Mouse (Mus musculus): ENCODE data around the gene Rad54l2.

Gene Rad54l2

DNA sequence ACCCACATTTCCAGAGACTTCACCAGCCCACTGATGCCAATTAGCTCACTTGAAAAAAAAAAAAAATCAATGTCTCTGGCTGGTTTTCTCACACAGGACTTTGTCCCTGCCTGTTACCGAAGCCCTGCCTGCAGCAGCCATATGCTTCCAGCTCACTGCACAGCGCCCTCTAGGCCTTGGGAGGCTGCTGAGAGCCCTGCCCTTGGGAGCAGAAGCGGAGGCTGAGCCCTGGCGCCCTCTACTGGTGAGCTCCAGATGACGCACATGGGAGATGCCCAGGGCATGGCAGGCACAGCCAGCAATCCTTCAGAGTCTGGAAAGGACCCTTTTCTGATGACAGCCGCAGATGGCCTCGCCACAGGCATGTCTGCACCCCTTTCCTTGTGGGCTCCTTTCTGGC is 145.9 kb downstream of the Rad54l2 start:
- no peaks in the 10 kb centered on the region for H3K36me3 ChIP-seq (ENCODE audit: control insufficient read depth, insufficient read depth, low read length, poor library complexity, severe bottlenecking)
- peak; percentile 66 for DNase-seq (ENCODE audit: low read depth, low spot score)
- H3K27me3 ChIP-seq (ENCODE audit: control insufficient read depth, insufficient read depth, low read length, poor library complexity, severe bottlenecking) = no peaks in the 10 kb centered on the region

DNA sequence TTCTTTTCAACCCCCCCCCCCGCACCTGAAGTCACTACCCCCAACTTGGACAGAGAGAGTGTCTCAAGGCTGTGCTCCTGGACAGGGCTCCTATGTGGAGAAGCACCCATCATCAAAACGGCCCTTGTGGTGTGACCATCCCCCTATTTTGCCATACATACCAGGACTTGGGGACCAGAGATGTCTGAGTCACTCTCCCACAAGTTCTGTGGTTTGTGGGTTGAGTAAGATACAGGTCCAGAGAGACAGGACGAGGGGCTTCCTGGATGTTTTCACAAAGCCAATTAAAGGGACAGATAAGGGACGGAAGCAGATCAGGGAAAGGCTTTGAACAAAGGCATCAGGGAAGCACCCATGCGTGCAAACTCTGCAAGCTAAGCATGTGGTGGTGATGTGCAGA is 147.6 kb downstream of the Rad54l2 start:
- DNase-seq (ENCODE audit: low read depth, low spot score) = no peak
- Histone ChIP-seq H3K36me3 (ENCODE audit: control insufficient read depth, insufficient read depth, low read length, poor library complexity, severe bottlenecking) (no peaks in the 10 kb centered on the region), H3K27me3 (ENCODE audit: control insufficient read depth, insufficient read depth, low read length, poor library complexity, severe bottlenecking) (no peaks in the 10 kb centered on the region)

DNA sequence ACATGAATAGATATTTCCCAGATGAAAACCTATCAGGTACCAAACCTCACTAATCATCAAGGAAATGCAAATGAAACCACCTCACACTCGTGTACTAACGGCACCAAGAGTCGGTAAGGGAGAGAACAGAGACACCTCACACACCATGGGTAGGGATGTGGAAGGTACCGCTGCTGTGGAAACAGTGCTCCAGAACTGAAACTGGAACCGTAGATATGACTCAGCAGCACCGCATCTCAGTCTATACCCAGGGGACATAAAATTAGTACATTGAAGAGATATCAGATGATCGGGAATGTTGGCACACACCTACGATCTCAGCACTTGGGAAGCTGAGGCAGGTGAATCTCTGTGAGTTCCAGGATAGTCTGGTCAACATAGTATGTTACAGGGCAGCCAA is 150.8 kb downstream of the Rad54l2 start:
- H3K27me3 ChIP-seq (ENCODE audit: control insufficient read depth, insufficient read depth, low read length, poor library complexity, severe bottlenecking) = no peaks in the 10 kb centered on the region
- DNase-seq (ENCODE audit: low read depth, low spot score) = no peak
- no peaks in the 10 kb centered on the region for H3K36me3 ChIP-seq (ENCODE audit: control insufficient read depth, insufficient read depth, low read length, poor library complexity, severe bottlenecking)
